Mouse (Mus musculus): Measurements from ENCODE around the gene Olfr1509. TPM values are rescaled to one million over a fixed set of nuclear protein-coding genes. Genes with fewer than 3 reads are reported as not detected.

Olfr1509 gene
- not detected for total RNA-seq (2023)

DNA sequence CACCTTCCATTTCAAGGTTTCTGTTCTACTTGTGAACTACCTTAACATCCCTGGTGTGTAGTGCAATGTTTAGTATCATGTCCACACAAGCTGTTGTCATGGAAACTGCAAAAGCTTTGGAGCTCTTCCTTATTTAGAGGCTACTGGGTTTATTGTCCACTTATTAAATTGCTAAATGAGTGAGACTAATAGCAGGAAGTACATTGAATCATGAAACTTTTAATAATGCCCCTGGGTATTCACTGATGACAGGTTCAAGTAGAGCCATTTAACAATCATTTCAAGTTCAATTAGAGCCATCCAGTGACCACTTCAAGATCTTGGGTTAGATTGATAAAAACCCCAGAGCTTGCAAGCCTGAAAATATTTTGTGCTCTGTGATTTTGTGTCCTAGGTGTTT is at the start of gene Olfr1509:
Gene Olfr1509, plus strand, starts transcription at position 301 of the 400 bp plus-strand sequence.

DNA sequence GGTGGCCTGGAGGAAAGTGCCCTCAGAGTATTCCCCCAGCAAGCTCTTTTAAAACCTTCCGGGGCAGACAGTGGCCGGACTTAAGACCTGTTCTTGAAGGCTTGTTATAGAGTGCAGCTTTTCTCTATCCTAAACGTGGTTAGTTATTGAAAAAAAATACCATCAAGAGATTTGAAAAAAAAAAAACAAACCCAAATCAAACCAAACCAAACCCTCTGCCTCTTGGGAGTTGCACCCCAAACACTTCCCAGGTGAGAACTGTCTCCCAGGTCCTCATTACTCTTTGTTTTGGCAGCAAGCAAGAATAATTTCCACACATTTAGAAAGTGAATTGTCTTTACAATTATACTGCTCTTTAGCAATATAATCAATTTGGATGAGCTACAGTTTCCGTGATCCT is 45.5 kb upstream of the Olfr1509 start, which contains the start of gene Olfr1511:
Gene Olfr1511, minus strand, starts transcription at position 101 of the 400 bp plus-strand sequence.

DNA sequence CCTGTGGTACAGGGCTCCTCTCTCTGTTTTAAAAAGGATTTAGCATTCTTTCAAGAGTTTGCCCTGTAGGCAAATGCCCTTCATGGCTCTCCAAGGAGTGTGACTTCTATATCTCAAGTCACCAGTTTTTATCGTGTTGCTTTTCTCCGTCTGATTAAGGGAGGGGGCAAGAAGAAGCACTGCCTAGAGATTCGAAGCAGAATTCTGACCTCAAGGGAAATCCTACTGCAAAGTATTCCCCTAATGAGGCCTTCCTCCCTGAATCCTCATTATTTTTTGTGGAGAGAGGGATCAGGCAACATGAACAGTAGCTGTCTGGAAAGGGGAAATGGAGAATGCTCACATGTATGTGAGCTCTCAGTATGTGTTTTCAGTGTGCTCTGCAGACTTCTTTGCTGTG is 28.5 kb upstream of the Olfr1509 start, which contains the start of gene Olfr1510:
Gene Olfr1510, minus strand, starts transcription at position 101 of the 400 bp plus-strand sequence.

DNA sequence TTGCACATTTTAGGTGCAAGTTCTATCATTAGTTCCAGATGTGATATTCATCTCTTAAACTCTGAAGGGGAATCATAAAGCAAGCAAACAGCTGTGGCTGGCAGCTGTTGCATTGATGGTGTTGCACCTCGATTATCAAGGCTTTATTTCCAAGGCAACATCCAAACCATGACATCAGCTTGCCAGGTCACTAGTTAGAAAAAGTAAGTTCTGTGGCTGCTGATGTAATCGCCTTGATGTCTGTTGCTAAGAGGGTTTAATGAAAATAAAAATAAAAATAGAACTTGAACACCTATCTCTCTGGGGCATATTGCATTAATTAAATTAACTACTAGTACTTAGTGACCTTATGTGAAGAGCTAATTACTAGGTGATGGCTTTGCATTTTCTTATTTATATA is 24.6 kb downstream of the Olfr1509 start, which contains the start of gene Olfr1508:
Gene Olfr1508, minus strand, starts transcription at position 101 of the 400 bp plus-strand sequence.

DNA sequence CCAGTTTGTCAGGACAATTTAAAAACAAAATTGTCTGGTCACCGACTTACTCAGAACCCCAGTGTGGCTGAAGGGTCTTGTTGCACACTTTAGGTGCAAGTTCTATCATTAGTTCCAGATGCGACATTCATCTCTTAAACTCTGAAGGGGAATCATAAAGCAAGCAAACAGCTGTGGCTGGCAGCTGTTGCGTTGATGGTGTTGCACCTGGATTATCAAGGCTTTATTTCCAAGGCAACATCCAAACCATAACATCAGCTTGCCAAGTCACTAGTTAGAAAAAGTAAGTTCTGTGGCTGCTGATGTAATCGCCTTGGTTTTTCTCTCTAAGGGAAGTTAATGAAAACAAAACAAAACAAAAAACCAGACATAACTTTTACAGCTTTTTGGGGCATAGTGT is 52.7 kb downstream of the Olfr1509 start, which contains the start of gene Olfr1507:
Gene Olfr1507, minus strand, starts transcription at position 234 of the 400 bp plus-strand sequence.

Other genes with a start within 250 kb of the Olfr1509 start
- gene Supt16, start 245.6 kb upstream of the Olfr1509 start, total RNA-seq (2023) = 67.1 TPM
- gene Chd8, start 185.2 kb upstream of the Olfr1509 start, total RNA-seq (2023) = 241 TPM
- gene Tox4, start 163.8 kb upstream of the Olfr1509 start, total RNA-seq (2023) = 112 TPM
- gene Rab2b, start 163.4 kb upstream of the Olfr1509 start, total RNA-seq (2023) = 16.2 TPM
- gene Mettl3, start 137.9 kb upstream of the Olfr1509 start, total RNA-seq (2023) = 67.4 TPM
- 3.6 TPM for gene Sall2, start 114.2 kb upstream of the Olfr1509 start, total RNA-seq (2023)
- gene Olfr1513, start 86.6 kb upstream of the Olfr1509 start, total RNA-seq (2023) = not detected
- gene Olfr1512, start 63.8 kb upstream of the Olfr1509 start, total RNA-seq (2023) = not detected
- gene Olfr1511, start 45.6 kb upstream of the Olfr1509 start, total RNA-seq (2023) = not detected
- gene Olfr1510, start 28.6 kb upstream of the Olfr1509 start, total RNA-seq (2023) = not detected
- not detected for gene Olfr1508, start 24.5 kb downstream of the Olfr1509 start, total RNA-seq (2023)
- not detected for gene Olfr1507, start 52.8 kb downstream of the Olfr1509 start, total RNA-seq (2023)